Mouse (Mus musculus) T-helper 2 cell (primary cell): ENCODE results near the gene H3f3a.

Experiments used
- in situ Hi-C: fragments of 300-600 bp; cut with MboI, MseI; formaldehyde crosslinking; loops from one replicate; pipeline ENCODE4 v1.15.1; 2025; ENCODE audit warnings: high pct_unique_total_duplicates

The H3f3a gene

GRCm38 (mm10) chr1:180791821-180792480 lies 21.8 kb downstream of the H3f3a start:
- in situ Hi-C loops: no loop called here

GRCm38 (mm10) chr1:180783580-180783928 lies 30.2 kb downstream of the H3f3a start:
- in situ Hi-C loops: no loop called here

GRCm38 (mm10) chr1:180782906-180783579 lies 30.7 kb downstream of the H3f3a start:
- in situ Hi-C loops: no loop called here

GRCm38 (mm10) chr1:180781250-180781649 lies 32.5 kb downstream of the H3f3a start:
- in situ Hi-C loops: no loop called here

GRCm38 (mm10) chr1:180780291-180780690 lies 33.5 kb downstream of the H3f3a start:
- in situ Hi-C loops: no loop called here

DNA sequence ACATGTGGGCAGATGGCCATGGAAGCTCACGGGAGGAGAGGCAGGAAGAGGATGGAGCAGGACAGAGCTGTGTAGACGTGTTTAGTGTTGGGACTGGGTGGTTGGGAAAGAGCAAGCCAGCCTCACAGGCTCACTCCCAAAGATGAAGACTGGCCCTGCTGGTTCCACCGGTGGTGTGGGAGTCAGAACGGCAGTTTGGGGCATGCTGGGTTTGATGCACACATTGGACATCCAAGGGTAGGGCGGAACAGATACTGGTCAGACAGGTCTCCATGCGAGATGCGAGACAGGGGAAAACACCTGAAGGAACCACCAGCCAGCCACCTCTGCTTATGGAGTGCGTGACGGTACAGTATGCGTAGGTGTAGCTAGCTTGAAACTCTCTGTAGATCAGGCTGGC lies 34.8 kb downstream of the H3f3a start:
- in situ Hi-C loops: no loop called here

- in situ Hi-C loops: no loop called here
Observed at GRCm38 (mm10) chr1:180778403-180778754, 35.4 kb downstream of the H3f3a start.

DNA sequence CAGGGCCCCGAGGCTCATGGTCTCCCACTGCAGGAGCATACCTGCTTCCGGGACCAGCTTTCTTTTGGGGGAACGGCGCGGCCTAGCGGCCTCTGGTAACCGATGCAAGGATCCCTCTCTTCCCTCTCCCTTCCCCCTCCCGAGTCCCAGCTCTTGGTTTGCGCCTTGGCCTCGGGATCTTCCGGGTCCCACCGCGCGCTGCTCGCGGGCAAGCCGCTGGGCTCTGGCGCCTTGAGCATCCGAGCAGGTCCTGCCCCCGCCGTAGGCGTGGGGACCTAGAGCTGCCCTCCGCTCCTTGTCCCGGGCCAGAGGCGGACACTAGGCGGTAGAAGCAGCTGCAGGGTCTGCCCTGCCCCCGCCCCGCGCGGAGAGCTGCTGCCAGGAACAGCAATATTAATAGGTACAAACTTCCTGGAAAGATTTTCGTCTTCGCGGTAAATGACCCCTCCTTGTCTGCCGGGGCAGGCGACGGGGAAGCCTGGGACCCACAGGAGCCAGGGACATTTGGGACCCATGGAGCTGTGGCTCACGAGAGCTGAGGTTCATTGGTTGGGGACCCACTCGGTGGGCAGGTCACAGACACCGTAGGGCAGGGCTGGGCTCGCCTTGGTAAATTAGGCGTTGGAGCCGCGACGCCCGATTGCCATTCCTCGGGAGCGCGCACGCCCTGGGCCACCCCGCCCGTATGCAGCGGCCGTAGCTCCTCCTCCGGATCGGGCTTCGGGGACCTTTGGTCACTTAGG lies 35.9 kb downstream of the H3f3a start:
- in situ Hi-C loops: no loop called here

- in situ Hi-C loops: no loop called here
Observed at GRCm38 (mm10) chr1:180777289-180777659, 36.5 kb downstream of the H3f3a start.

- in situ Hi-C loops: no loop called here
Observed at GRCm38 (mm10) chr1:180776494-180776893, 37.2 kb downstream of the H3f3a start.

DNA sequence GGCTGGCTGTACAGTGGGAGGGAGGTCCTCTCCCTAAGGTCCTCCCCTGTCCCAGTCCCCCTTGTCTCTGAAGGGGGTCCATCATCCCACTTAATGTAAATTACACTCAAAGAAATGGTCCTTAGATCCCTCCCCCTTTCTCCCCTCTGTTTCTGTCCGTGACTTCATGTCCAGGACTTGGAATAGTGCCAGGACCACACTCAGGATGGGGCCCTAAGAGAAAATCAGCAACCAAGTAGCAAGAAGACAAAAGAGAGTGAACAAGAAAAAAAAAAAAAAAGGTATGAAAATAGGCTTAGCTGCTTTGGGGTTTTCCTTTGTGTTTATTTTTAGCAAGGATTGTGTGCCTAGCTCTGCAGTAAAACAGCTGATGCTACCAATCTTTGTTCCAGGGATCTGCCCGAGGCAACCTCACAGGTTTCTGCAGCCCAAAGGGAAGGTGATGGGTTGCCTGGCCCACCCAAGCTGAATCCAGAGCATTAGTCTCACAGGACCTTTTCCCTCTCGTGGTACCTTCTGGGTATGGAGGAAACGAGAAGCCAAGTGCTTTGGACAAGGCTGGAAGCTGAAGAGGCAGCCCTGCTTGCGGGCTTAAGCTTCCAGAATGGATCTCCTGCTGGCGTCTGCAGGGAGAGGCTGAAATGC lies 37.8 kb downstream of the H3f3a start:
- in situ Hi-C loops: no loop called here

DNA sequence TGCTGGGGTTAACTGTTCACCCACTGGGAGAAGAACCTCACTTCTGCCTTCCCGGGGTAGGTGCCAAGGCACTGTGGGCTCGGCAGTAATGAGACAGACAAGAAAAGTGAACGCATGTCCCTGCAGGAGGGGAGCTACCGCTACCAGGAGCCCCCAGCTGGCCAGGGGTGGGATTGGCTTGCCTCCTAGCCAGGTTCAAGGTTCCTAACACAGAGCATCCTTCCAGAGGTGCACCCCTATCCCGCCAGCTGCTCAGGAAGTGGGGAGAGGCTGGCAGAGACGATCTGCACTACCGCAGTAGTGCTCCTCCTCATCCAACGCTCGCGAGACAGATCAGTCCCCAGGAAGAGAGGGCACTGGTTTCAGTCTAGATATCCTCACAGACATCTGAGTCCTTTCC lies 38.4 kb downstream of the H3f3a start:
- in situ Hi-C loops: no loop called here

DNA sequence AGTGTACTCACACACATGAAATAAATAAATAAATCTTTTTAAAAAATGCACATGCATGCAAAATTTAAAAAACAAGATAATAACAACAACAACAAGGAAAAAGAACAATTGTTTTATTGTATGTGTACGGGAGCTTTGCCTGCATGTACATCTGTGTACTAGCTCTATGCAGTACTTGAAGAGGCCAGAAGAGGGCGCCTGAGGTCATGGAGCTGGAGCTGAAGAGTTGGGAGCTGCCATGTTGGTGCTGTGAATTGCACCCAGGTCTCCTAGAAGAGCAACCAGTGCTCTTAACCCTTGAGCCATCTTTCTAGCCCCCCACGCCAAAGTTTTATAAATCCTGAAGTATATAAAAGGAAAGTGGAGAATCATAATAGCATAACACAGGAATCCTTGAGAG lies 39.1 kb downstream of the H3f3a start:
- in situ Hi-C loops: no loop called here

- in situ Hi-C loops: no loop called here
Observed at GRCm38 (mm10) chr1:180772291-180772690, 41.5 kb downstream of the H3f3a start.

DNA sequence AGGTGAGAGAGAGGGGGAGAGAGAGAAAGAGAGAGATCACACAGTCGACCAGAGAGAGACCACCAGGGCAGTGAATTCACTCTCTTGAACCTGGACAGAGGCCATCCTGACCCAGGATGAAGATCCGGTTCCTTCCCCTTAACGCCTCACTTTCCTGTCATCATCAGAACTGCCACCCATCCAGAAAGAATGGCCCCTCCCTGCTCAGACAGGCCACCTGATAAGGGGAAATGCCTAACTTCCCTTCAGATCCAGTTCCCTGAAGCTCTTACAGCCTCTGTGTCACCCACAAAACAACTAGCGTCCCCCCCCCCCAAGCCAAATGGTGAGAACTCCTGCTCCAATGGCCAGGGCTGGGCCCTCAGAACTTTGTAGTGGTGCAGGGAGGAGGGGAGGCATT lies 42.0 kb downstream of the H3f3a start:
- in situ Hi-C loops: no loop called here

DNA sequence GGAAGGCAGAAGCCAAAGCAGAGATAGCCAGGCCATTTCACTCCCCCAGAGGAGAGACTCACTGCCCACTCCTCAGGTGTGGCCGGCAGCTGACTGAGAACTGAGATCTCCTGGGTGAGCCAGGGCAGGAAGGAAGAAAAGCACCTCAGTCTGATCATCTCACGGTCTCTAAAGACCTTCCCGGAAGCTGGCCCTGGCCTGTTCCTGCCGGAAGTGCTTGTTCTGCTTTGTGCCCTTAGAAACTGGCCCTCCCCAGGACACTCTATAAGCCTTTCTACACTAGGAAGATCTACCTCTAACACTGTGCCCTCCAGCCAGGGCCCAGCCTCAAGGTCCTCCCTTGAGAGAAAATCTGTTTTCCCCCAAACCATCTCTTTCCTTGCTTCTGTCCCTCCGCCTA lies 42.4 kb downstream of the H3f3a start:
- in situ Hi-C loops: no loop called here

DNA sequence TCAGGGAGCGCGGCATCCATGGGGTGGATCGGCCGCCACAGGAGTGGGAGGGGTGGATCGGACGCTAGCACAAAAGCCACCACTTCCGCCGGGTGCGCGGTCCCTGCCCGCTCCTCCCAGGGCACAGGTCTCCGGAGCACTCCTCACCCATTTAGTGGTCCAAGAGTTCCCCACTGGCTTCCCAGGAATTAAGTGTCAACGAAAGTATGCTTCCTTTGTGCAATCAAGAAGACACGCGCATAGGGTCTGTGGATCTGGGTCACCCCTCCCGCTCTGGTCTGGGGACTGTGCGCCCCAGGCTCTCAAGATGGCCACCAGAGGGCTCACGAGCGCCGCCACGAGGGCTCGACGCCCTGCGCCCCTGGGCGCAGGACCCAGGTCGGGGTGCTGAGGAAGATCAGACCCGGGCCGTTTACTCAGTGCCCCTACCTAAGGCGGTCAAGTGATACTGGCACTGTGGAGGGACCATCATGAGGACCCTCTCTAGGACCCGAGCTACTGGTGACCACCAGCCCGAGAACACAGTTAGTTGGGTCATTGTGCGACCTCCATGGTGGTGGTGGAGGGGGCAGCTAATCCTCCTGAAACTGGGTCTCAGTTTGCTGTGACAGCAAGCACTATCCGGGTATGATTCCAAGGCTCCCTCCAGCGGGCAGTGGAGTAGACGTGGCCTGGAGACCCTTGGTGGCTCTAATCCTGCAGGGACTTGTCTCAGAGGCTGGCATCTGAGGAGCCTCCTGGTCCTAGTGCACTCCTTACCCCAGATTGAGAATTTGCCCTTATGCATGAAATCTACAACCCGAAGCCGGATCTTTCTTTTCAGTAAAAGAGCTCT lies 45.2 kb downstream of the H3f3a start:
- in situ Hi-C loops: loop anchor here (5.0 to 10.0 kb wide), 3 partner anchors 34 to 334 kb away; no protein-coding TSS in a partner anchor

GRCm38 (mm10) chr1:180767541-180768333 lies 46.0 kb downstream of the H3f3a start:
- in situ Hi-C loops: loop anchor here (5.0 to 10.0 kb wide), 3 partner anchors 35 to 333 kb away; no protein-coding TSS in a partner anchor

GRCm38 (mm10) chr1:180766557-180766956 lies 47.2 kb downstream of the H3f3a start:
- in situ Hi-C loops: loop anchor here (5.0 to 10.0 kb wide), 3 partner anchors 36 to 332 kb away; no protein-coding TSS in a partner anchor

DNA sequence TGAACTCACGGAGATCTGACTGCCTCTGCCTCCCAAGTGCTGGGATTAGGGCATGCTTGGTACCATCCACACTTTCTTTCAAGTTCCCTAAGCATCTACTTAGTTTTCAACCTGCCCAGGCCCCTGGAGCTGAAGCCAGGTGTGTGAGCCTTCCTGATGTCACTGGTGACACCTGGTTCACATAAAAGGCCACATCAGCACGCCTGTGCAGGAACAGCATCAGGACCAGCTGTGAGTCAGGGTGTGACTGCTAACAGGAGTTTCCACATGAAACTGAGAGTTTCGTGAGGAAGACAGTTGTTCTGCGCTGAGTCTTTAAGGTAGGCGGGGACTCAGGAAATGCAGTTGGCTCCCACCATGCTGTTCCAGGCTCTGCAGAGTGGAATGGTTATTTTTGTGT lies 48.4 kb downstream of the H3f3a start:
- in situ Hi-C loops: loop anchor here (5.0 to 10.0 kb wide), 3 partner anchors 37 to 331 kb away; no protein-coding TSS in a partner anchor
